Mouse (Mus musculus): Measurements from ENCODE around the gene Fam98c. TPM values are rescaled to one million over a fixed set of nuclear protein-coding genes. Genes with fewer than 3 reads are reported as not detected.

Gene Fam98c
- polyA plus RNA-seq, 1 experiment from 2014 or later: 33.6 TPM

DNA sequence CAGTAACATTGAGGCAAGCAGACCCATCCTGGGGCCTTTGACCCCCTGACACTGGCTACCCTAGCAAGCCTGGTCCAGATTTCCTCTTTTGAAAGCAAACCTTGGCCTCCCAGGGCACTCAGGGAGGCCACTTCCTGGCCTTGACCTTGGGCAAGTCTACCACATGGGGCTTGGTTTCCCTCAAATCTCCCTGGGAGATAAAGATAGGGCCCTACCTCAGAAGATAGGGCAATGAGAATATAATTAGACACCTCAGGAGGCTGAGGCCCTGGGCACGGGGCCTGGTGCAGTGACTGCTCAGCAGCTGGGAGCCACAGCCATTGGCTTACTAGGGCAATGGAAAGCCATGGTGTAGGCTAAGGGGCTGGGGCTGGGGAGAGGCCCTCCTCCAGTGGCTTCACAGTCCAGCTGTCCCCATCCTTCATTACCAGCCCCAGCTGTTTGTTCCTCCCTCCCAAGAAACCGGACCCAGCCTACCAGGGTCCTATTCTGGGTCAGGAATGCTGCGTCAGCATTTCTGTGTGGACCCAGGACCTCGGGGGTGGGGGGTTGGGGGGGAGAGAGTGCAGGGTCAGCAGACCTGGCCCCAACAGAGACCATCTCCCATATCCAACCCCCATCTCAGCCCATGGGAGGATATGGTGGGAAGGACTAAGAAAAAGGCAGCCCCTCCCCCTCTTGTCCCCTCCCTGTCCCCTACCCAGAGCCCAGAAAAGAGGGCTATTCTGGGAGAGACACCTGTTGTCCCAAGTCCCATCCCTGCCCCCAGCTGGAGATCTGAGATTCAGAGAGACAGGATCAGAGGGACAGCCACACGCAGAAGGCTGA, 32.3 kb downstream of the Fam98c start:
- H3K4me3 ChIP-seq (ENCODE audit: low read depth, low read length): no peak overlapping the region
- H3K4me2 ChIP-seq (ENCODE audit: low read depth, low read length): no peak overlapping the region
- H3K27ac ChIP-seq (ENCODE audit: low read depth, low read length): no peak overlapping the region
- H3K4me1 ChIP-seq (ENCODE audit: control insufficient read depth, insufficient read depth, low read length): no peaks in the 10 kb centered on the region
- no peak overlapping the region for H3K9ac ChIP-seq (replicated peaks; ENCODE audit: low read depth, low read length)
- 55% methylated on average over 5 of the region's 5 CpGs for WGBS
- no peak for ATAC-seq (ENCODE audit: low read depth)
- H3K36me3 ChIP-seq (ENCODE audit: control insufficient read depth, insufficient read depth, low read length): no peaks in the 10 kb centered on the region
- H3K27me3 ChIP-seq (ENCODE audit: control insufficient read depth, insufficient read depth, low read length): no peaks in the 10 kb centered on the region
- H3K9me3 ChIP-seq (ENCODE audit: control insufficient read depth, low read length): no peaks in the 10 kb centered on the region

- H3K4me2 ChIP-seq (ENCODE audit: low read depth, low read length): no peak overlapping the region
- H3K4me1 ChIP-seq (ENCODE audit: control insufficient read depth, insufficient read depth, low read length): no peaks in the 10 kb centered on the region
- H3K27ac ChIP-seq (ENCODE audit: low read depth, low read length): no peak overlapping the region
- H3K9ac ChIP-seq (replicated peaks; ENCODE audit: low read depth, low read length): no peak overlapping the region
- WGBS: 94% methylated on average over 9 of the region's 9 CpGs
- H3K9me3 ChIP-seq (ENCODE audit: control insufficient read depth, low read length): no peaks in the 10 kb centered on the region
- no peak for ATAC-seq (ENCODE audit: low read depth)
- H3K36me3 ChIP-seq (ENCODE audit: control insufficient read depth, insufficient read depth, low read length): no peaks in the 10 kb centered on the region
- H3K4me3 ChIP-seq (ENCODE audit: low read depth, low read length): no peak overlapping the region
- H3K27me3 ChIP-seq (ENCODE audit: control insufficient read depth, insufficient read depth, low read length): no peaks in the 10 kb centered on the region
Measured at GRCm38 (mm10) chr7:29122821-29123220, 33.2 kb downstream of the Fam98c start.

GRCm38 (mm10) chr7:29119526-29119925, 36.5 kb downstream of the Fam98c start:
- 77% methylated on average over 1 of the region's 1 CpGs for WGBS
- Histone ChIP-seq H3K9me3 (ENCODE audit: control insufficient read depth, low read length) (no peaks in the 10 kb centered on the region), H3K4me3 (ENCODE audit: low read depth, low read length) (no peak overlapping the region), H3K36me3 (ENCODE audit: control insufficient read depth, insufficient read depth, low read length) (no peaks in the 10 kb centered on the region), H3K4me2 (ENCODE audit: low read depth, low read length) (no peak overlapping the region), H3K27ac (ENCODE audit: low read depth, low read length) (no peak overlapping the region), H3K4me1 (ENCODE audit: control insufficient read depth, insufficient read depth, low read length) (no peaks in the 10 kb centered on the region), H3K27me3 (ENCODE audit: control insufficient read depth, insufficient read depth, low read length) (no peaks in the 10 kb centered on the region), H3K9ac (replicated peaks; ENCODE audit: low read depth, low read length) (no peak overlapping the region)
- ATAC-seq (ENCODE audit: low read depth): no peak

- no peaks in the 10 kb centered on the region for H3K9me3 ChIP-seq (ENCODE audit: control insufficient read depth, low read length)
- no peak for ATAC-seq (ENCODE audit: low read depth)
- no peaks in the 10 kb centered on the region for H3K27me3 ChIP-seq (ENCODE audit: control insufficient read depth, insufficient read depth, low read length)
- H3K4me2 ChIP-seq (ENCODE audit: low read depth, low read length): no peak overlapping the region
- no peak overlapping the region for H3K9ac ChIP-seq (replicated peaks; ENCODE audit: low read depth, low read length)
- H3K4me1 ChIP-seq (ENCODE audit: control insufficient read depth, insufficient read depth, low read length): no peaks in the 10 kb centered on the region
- H3K4me3 ChIP-seq (ENCODE audit: low read depth, low read length): no peak overlapping the region
- H3K36me3 ChIP-seq (ENCODE audit: control insufficient read depth, insufficient read depth, low read length): no peaks in the 10 kb centered on the region
- H3K27ac ChIP-seq (ENCODE audit: low read depth, low read length): no peak overlapping the region
- 12% methylated on average over 18 of the region's 18 CpGs for WGBS
Measured at GRCm38 (mm10) chr7:29118142-29118851, 37.7 kb downstream of the Fam98c start.

GRCm38 (mm10) chr7:29108992-29109955, 46.8 kb downstream of the Fam98c start:
- H3K27me3 ChIP-seq (ENCODE audit: control insufficient read depth, insufficient read depth, low read length): no peaks in the 10 kb centered on the region
- H3K4me1 ChIP-seq (ENCODE audit: control insufficient read depth, insufficient read depth, low read length): no peaks in the 10 kb centered on the region
- no peaks in the 10 kb centered on the region for H3K9me3 ChIP-seq (ENCODE audit: control insufficient read depth, low read length)
- H3K27ac ChIP-seq (ENCODE audit: low read depth, low read length): no peak overlapping the region
- no peaks in the 10 kb centered on the region for H3K36me3 ChIP-seq (ENCODE audit: control insufficient read depth, insufficient read depth, low read length)
- ATAC-seq (ENCODE audit: low read depth): peak; percentile 49; the same call in 1 of the 2 replicates
- peak overlapping the region; percentile 27 for H3K4me2 ChIP-seq (ENCODE audit: low read depth, low read length)
- H3K9ac ChIP-seq (replicated peaks; ENCODE audit: low read depth, low read length): no peak overlapping the region
- no peak overlapping the region for H3K4me3 ChIP-seq (ENCODE audit: low read depth, low read length)
- 26% methylated on average over 38 of the region's 38 CpGs for WGBS

Other genes starting within 250 kb of the Fam98c start
- 109 and 143 TPM in 2 replicates for gene Actn4, start 193.9 kb downstream of the Fam98c start, polyA plus RNA-seq (2014; fragmentation: Nextera tagmentation; extraction: Ambion mirVana)
- gene Eif3k, start 174.4 kb downstream of the Fam98c start, polyA plus RNA-seq (2014; fragmentation: Nextera tagmentation; extraction: Ambion mirVana): 316 and 346 TPM in 2 replicates
- 7.3 and 7.8 TPM in 2 replicates for gene Map4k1, start 174.2 kb downstream of the Fam98c start, polyA plus RNA-seq (2014; fragmentation: Nextera tagmentation; extraction: Ambion mirVana)
- 5.9 and 11.6 TPM in 2 replicates for gene Ryr1, start 31.1 kb downstream of the Fam98c start, polyA plus RNA-seq (2014; fragmentation: Nextera tagmentation; extraction: Ambion mirVana)
- gene Rasgrp4, start 21.4 kb downstream of the Fam98c start, polyA plus RNA-seq (2014; fragmentation: Nextera tagmentation; extraction: Ambion mirVana): 0.51 and 0.59 TPM in 2 replicates
- 0.23 and 0.33 TPM in 2 replicates for gene Ggn, start 14.0 kb upstream of the Fam98c start, polyA plus RNA-seq (2014; fragmentation: Nextera tagmentation; extraction: Ambion mirVana)
- gene Spred3, start 14.2 kb upstream of the Fam98c start, polyA plus RNA-seq (2014; fragmentation: Nextera tagmentation; extraction: Ambion mirVana): 9.6 and 14.9 TPM in 2 replicates
- 301 and 308 TPM in 2 replicates for gene Psmd8, start 24.5 kb upstream of the Fam98c start, polyA plus RNA-seq (2014; fragmentation: Nextera tagmentation; extraction: Ambion mirVana)
- 2.5 and 3.8 TPM in 2 replicates for gene Catsperg1, start 57.8 kb upstream of the Fam98c start, polyA plus RNA-seq (2014; fragmentation: Nextera tagmentation; extraction: Ambion mirVana)
- 0.32 and 0.52 TPM in 2 replicates for gene Kcnk6, start 76.3 kb upstream of the Fam98c start, polyA plus RNA-seq (2014; fragmentation: Nextera tagmentation; extraction: Ambion mirVana)
- 95.3 and 104 TPM in 2 replicates for gene Yif1b, start 82.1 kb upstream of the Fam98c start, polyA plus RNA-seq (2014; fragmentation: Nextera tagmentation; extraction: Ambion mirVana)
- gene 2200002D01Rik, start 92.2 kb upstream of the Fam98c start, polyA plus RNA-seq (2014; fragmentation: Nextera tagmentation; extraction: Ambion mirVana): 0.50 and 0.75 TPM in 2 replicates
- 46.9 and 62.4 TPM in 2 replicates for gene Spint2, start 125.7 kb upstream of the Fam98c start, polyA plus RNA-seq (2014; fragmentation: Nextera tagmentation; extraction: Ambion mirVana)
- 1.8 and 3.6 TPM in 2 replicates for gene Ppp1r14a, start 133.1 kb upstream of the Fam98c start, polyA plus RNA-seq (2014; fragmentation: Nextera tagmentation; extraction: Ambion mirVana)
- 190 and 228 TPM in 2 replicates for gene Dpf1, start 147.7 kb upstream of the Fam98c start, polyA plus RNA-seq (2014; fragmentation: Nextera tagmentation; extraction: Ambion mirVana)